Mouse (Mus musculus) gastrocnemius, postnatal 25 days (tissue): ENCODE measurements around the gene Lrrc41. TPM values are rescaled to one million over a fixed set of nuclear protein-coding genes. Genes with fewer than 3 reads are reported as not detected.
A peak's percentile ranks its signal among the peaks of the same experiment; 100 is the strongest.

Experiments
- DNase-seq: peaks from one replicate; pipeline ENCODE4 v3.0.0; 2022
- total RNA-seq, 2 experiments: library from RNA; stranded (reverse); gene quantifications; 1 replicate in 1 of 2; 2 replicates in 1 of 2; pipeline ENCODE4 v1.2.3; 2021

Gene Lrrc41
- total RNA-seq, 2 experiments from 2014 or later = 17.8 to 20.3 TPM

- peak; percentile 66 for DNase-seq
Observed at GRCm38 (mm10) chr4:116143891-116144717, 69.0 kb downstream of the Lrrc41 start.

Other genes starting within 250 kb of the Lrrc41 start
- 1 to 10 TPM; 2.7 to 3.4 TPM for gene Mob3c, start 247.2 kb upstream of the Lrrc41 start, total RNA-seq
- gene Mknk1, start 236.1 kb upstream of the Lrrc41 start, total RNA-seq = 10 to 100 TPM; 21.8 to 22.2 TPM
- not detected for gene Kncn, start 190.9 kb upstream of the Lrrc41 start, total RNA-seq
- not detected for gene 6430628N08Rik, start 184.6 kb upstream of the Lrrc41 start, total RNA-seq
- not detected for gene Dmbx1, start 135.3 kb upstream of the Lrrc41 start, total RNA-seq
- gene Faah, start 57.3 kb upstream of the Lrrc41 start, total RNA-seq = under 1 TPM; 0.35 to 0.46 TPM
- gene Nsun4, start 21.4 kb upstream of the Lrrc41 start, total RNA-seq = 10 to 100 TPM; 15.3 to 16.7 TPM
- 1,000 to 10,000 TPM in 1 of 2 experiments, 100 to 1,000 TPM in 1; 981 to 1,020 TPM for gene Uqcrh, start 198 bp upstream of the Lrrc41 start, total RNA-seq
- under 1 TPM; 0.36 to 0.91 TPM for gene Rad54l, start 48.4 kb downstream of the Lrrc41 start, total RNA-seq
- gene Pomgnt1, start 48.6 kb downstream of the Lrrc41 start, total RNA-seq = 10 to 100 TPM; 48.1 to 48.2 TPM
- 1 to 10 TPM; 7.3 to 8.2 TPM for gene Lurap1, start 76.1 kb downstream of the Lrrc41 start, total RNA-seq
- gene Tspan1, start 92.3 kb downstream of the Lrrc41 start, total RNA-seq = not detected
- not detected for gene 1700042G07Rik, start 98.1 kb downstream of the Lrrc41 start, total RNA-seq
- under 1 TPM; 0.29 to 0.82 TPM for gene Gm49337, start 98.1 kb downstream of the Lrrc41 start, total RNA-seq
- 1 to 10 TPM; 5.3 to 6.8 TPM for gene Pik3r3, start 146.3 kb downstream of the Lrrc41 start, total RNA-seq